Mouse (Mus musculus) spleen, adult 2 months (tissue): Measurements from ENCODE around the gene Fdx1. TPM values are rescaled to one million over a fixed set of nuclear protein-coding genes. Genes with fewer than 3 reads are reported as not detected.

Experiments used
- DNase-seq, 2 experiments: peaks; one replicate each; pipeline versions ENCODE4 v3.0.0 to v3.0.0-alpha.2; 2012 to 2021; ENCODE audit warnings: low spot score in 2 of 2, low read depth in 1 of 2
- H3K27ac ChIP-seq: fragments of 200-500 bp; 2 replicates; pipeline ENCODE4 v1.5.1; 2012; ENCODE audit warnings: low read length, inconsistent platforms; ENCODE audit not compliant: insufficient read depth
- H3K27me3 ChIP-seq: fragments of 200-500 bp; 2 replicates; pipeline ENCODE4 v1.6.1; 2012; ENCODE audit warnings: mild to moderate bottlenecking, moderate library complexity, low read length, inconsistent platforms; ENCODE audit not compliant: control insufficient read depth, insufficient read depth
- H3K36me3 ChIP-seq: fragments of 200-500 bp; 2 replicates; pipeline ENCODE4 v1.6.1; 2012; ENCODE audit warnings: mild to moderate bottlenecking, low read length, inconsistent platforms; ENCODE audit not compliant: control insufficient read depth, insufficient read depth
- H3K4me1 ChIP-seq: fragments of 200-500 bp; 2 replicates; pipeline ENCODE4 v1.6.1; 2011; ENCODE audit warnings: inconsistent platforms; ENCODE audit not compliant: control insufficient read depth, insufficient read depth, insufficient read length
- H3K4me3 ChIP-seq: fragments of 200-500 bp; 2 replicates; pipeline ENCODE4 v1.5.1; 2011; ENCODE audit warnings: mild to moderate bottlenecking, inconsistent platforms; ENCODE audit not compliant: insufficient read depth, insufficient read length; ENCODE audit errors: extremely low read depth
- CTCF ChIP-seq: fragments of 200-500 bp; IDR thresholded peaks from 2 replicates; pipeline ENCODE4 v1.5.1; 2011; ENCODE audit warnings: mild to moderate bottlenecking, inconsistent platforms; ENCODE audit not compliant: insufficient read depth, insufficient read length, insufficient replicate concordance; ENCODE audit errors: extremely low read depth
- POLR2A ChIP-seq: fragments of 200-500 bp; IDR thresholded peaks from 2 replicates; pipeline ENCODE4 v1.6.1; 2011; ENCODE audit warnings: low read depth, low read length, inconsistent platforms
- WGBS: fragments of 180-500 bp; shearing (Covaris S2); methylation state at CpG from one replicate; pipeline ENCODE4 v1.1.7; 2018; 5-methylcytosine and 5-hydroxymethylcytosine counted together
- polyA plus RNA-seq: library from polyadenylated mRNA; depleted of rRNA; stranded (reverse); fragments of >200 nt; gene quantifications from 2 replicates; pipeline ENCODE4 v1.2.3, GENCODE M21; 2012; rRNA removed

Fdx1 gene
- 15.0 and 21.8 TPM in 2 replicates for polyA plus RNA-seq

DNA sequence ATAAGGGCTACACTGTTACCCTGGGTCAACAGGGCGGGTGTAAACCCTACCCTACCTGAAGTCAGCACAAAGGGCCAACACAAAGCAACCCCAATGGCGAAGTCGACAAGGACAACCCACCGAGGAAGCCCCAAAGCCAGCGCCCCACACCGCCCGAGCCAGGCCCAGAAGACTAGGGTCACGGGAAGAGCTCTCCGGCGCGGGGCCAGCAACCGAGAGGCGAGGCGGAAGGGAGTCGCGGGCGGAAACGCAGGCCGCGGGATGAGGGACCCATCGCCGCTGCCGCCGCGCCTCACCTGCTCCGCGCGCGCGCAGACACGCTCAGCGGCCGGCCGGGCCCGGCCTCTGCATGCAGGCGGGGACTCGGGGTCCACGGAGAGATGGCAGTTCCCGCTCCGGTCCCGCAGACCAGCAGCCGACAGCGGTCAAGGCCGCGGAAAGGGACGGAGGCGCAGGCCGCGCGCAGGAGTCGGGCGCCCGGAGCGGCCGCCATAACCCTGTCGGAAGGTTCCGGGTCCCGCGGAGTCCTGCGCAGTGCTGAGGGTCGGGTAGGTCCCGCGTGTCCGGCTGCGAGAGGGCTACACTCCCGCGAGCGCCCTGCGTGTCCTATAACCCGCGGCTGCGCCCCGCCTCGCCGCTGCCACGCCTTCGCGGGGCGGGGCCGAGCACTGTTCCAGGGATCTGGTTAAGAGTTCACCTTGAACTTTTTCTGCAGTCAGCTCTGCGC, at the start of gene Fdx1:
Gene Fdx1, minus strand, starts transcription at position 582 of the 727 bp plus-strand sequence.
- under 1% methylated on average over 77 of the region's 81 CpGs for WGBS
- Histone ChIP-seq H3K27ac (peak within 1 kb of the TSS; percentile 55), H3K27me3 (no peaks in the 10 kb centered on the region), H3K36me3 (no peaks in the 10 kb centered on the region), H3K4me1 (peaks cover 2% of the 10 kb centered on the region; the same call in 1 of the 2 replicates), H3K4me3 (peak within 1 kb of the TSS; percentile 84)
- peak in 1 of 2 experiments; percentile 54 for DNase-seq
- TF ChIP-seq CTCF (no peak), POLR2A (no peak)

DNA sequence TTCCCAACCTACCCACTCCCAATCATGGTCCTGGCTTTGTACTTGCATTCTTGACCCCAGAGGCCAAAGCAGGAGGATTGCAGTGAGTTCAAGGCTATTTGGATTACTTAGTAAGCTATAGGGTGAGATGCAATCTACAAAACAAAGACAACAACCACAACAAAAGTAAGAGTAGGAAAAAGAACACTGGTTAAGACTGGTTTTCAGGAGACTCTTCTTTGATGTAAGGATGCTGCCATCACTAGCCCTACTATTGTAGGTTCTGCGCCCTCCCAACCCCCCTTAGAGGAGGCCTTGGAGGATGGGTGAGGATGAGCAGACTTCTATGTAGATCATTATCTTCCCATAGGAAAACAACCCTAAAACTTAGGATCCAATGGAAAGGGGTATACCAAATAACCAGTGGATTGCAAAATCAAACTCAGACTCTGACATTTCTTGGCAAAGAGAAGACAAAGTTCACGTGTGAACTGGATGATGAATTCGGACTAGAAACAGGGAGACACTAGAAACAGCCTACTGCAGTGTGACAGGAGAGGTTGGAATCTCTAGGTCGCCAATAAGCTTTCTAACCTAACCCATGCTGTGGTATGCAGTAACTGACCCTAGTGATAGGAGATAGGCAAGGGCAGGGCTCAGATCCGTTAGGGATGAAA, 49.6 kb upstream of the Fdx1 start:
- WGBS = 87% methylated on average over 5 of the region's 5 CpGs
- DNase-seq = no peak
- no peak overlapping the region for H3K27ac ChIP-seq
- H3K36me3 ChIP-seq = no peaks in the 10 kb centered on the region
- H3K4me3 ChIP-seq = no peak overlapping the region
- H3K27me3 ChIP-seq = no peaks in the 10 kb centered on the region
- TF ChIP-seq POLR2A (no peak), CTCF (no peak)
- H3K4me1 ChIP-seq = no peaks in the 10 kb centered on the region

DNA sequence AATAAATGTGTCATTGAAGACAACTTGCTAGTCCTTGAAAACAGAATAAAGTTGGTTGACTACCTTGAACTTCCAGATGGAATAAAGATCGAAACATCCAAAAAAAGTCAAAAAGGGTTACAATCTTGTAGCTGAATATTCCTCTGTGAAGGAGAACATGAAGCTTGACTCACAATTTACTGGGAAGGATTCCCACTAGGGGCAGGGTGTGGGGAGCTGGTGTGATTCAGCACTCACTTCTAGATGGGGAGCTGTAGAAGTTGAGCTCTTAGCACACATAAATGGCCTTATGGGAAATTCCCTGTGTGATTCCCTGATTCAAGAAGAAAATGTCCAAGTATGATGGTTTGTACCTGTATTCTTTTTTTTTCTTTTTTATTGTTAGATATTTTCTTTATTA, 49.0 kb upstream of the Fdx1 start:
- no peaks in the 10 kb centered on the region for H3K36me3 ChIP-seq
- WGBS = 90% methylated on average over 1 of the region's 1 CpGs
- H3K27me3 ChIP-seq = no peaks in the 10 kb centered on the region
- H3K4me3 ChIP-seq = no peak overlapping the region
- DNase-seq = no peak
- no peaks in the 10 kb centered on the region for H3K4me1 ChIP-seq
- TF ChIP-seq POLR2A (no peak), CTCF (no peak)
- H3K27ac ChIP-seq = no peak overlapping the region

DNA sequence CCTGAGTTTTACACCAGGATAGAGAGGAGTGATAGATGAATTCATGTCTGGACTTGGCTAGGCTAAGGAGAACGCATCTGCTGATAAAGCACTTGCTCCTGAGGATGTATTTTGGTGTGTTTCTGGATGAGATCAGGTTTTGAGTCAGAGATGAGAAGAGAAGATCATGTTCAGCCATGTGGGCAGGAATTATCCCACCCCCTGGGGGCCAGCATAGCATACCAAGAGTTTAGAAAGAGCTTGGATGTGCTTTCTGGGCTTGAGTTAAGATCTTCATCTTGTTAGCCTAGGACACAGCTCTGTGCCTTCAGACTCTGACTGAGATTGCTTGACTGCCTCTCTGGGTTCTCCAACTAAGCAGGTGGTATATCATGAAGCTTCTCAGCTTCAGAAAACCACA, 45.2 kb upstream of the Fdx1 start:
- no peak for TF ChIP-seq POLR2A
- no peak for TF ChIP-seq CTCF
- 87% methylated on average over 1 of the region's 1 CpGs for WGBS
- no peaks in the 10 kb centered on the region for H3K4me1 ChIP-seq
- H3K27me3 ChIP-seq = no peaks in the 10 kb centered on the region
- no peak overlapping the region for H3K4me3 ChIP-seq
- no peak overlapping the region for H3K27ac ChIP-seq
- H3K36me3 ChIP-seq = no peaks in the 10 kb centered on the region
- no peak for DNase-seq

DNA sequence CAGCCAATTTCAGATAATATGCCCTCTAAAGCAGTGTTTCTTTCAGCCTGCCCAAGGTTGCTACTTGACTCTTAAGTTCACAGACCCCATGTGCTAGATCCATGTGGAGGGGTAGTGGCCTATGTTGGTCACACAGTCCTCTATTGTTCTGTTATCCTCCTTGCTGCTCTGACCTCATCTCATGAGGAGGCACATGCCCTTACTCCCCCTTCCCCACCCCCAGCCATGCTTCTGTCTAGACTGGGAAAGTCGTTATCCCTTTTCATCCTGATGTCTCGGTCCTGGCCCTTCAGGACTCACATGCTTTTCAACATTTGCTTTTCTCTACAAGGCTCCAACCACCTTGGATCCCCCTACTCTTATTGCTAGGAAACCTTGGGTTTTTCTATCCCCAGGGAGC, 44.0 kb upstream of the Fdx1 start:
- 75% methylated on average over 2 of the region's 2 CpGs for WGBS
- Histone ChIP-seq H3K4me1 (no peaks in the 10 kb centered on the region), H3K27ac (no peak overlapping the region), H3K36me3 (no peaks in the 10 kb centered on the region), H3K27me3 (no peaks in the 10 kb centered on the region), H3K4me3 (no peak overlapping the region)
- TF ChIP-seq CTCF (no peak), POLR2A (no peak)
- DNase-seq = no peak

DNA sequence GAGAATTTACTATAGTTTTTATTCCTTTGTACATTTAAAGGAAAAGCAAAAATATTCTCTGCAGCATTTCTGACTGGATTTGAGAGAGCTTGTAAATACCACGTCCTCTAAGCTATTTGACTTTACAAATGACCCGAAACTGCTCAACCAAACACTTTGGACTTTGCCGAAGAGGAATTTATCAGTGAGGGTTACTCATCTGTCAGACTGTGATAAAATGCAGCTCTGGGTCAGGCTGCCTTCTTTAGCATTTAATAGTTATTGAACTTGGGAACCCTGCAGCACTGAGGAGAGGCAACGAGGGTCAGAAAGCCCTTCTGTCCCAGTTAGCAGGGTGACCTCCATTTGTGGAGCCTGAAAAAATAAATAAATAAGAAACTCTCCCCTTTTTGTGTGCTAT, 40.1 kb upstream of the Fdx1 start:
- no peak for DNase-seq
- Histone ChIP-seq H3K4me1 (no peaks in the 10 kb centered on the region), H3K4me3 (no peak overlapping the region), H3K36me3 (no peaks in the 10 kb centered on the region), H3K27ac (no peak overlapping the region), H3K27me3 (no peaks in the 10 kb centered on the region)
- WGBS = 84% methylated on average over 4 of the region's 4 CpGs
- TF ChIP-seq CTCF (no peak), POLR2A (no peak)
